Mouse (Mus musculus): ENCODE measurements around the gene Kcnh1.

- TF ChIP-seq CTCF (IDR thresholded peaks at IDR 0.05; ENCODE audit: extremely low read depth, insufficient read length, insufficient replicate concordance, low read depth, low read length) (no peak), POLR2A (IDR thresholded peaks at IDR 0.05; ENCODE audit: low read depth, low read length) (no peak)
Measured at GRCm38 (mm10) chr1:192502016-192502415, 311.4 kb downstream of the Kcnh1 start.

All from small intestine, adult 2 months (tissue).